11 mouse cellular contexts compared by ENCODE assay signal in genomic region chr11:60182741-60183140, GRCm38 (mm10). TPM values are rescaled to one million over a fixed set of nuclear protein-coding genes. Genes with fewer than 3 reads are reported as not detected.
DNase-seq lines count a peak whose midpoint lies in the region; ATAC-seq and TF ChIP-seq lines count a peak whose summit lies in the region.
"Had no signal": no experiment of that assay in that cellular context is flagged by ENCODE, and none has a peak within 500 bp of the region (broad histone marks: within the 10 kb centered on the region; RNA-seq: fewer than 3 reads in every experiment).

No protein-coding gene starts in this region.

- peak overlapping the region; percentile 36; the same call in 1 of the 2 replicates for H3K27ac ChIP-seq in heart, embryonic 10.5 days
- peak overlapping the region; percentile 72 for H3K27ac ChIP-seq in forebrain, postnatal 0 days (ENCODE audit: low read depth, low read length)
- H3K27ac ChIP-seq in midbrain, embryonic 11.5 days (ENCODE audit: low read depth, low read length), result peak overlapping the region; percentile 31; the same call in 1 of the 2 replicates
- H3K27ac ChIP-seq: liver, embryonic 13.5 days had no signal

- H3K4me3 ChIP-seq in heart, embryonic 10.5 days, result no peak overlapping the region
- H3K4me3 ChIP-seq in forebrain, postnatal 0 days (ENCODE audit: low read depth, low read length), result no peak overlapping the region
- H3K4me3 ChIP-seq in midbrain, embryonic 11.5 days (ENCODE audit: low read depth, low read length), result no peak overlapping the region
- H3K4me3 ChIP-seq: liver, embryonic 13.5 days had no signal

- H3K27me3 ChIP-seq in heart, embryonic 10.5 days (ENCODE audit: insufficient read depth, poor library complexity, severe bottlenecking), result no peaks in the 10 kb centered on the region
- H3K27me3 ChIP-seq in forebrain, postnatal 0 days (ENCODE audit: insufficient read depth, low read length), result no peaks in the 10 kb centered on the region
- H3K27me3 ChIP-seq in midbrain, embryonic 11.5 days (ENCODE audit: control insufficient read depth, insufficient read depth, low read length), result no peaks in the 10 kb centered on the region
- H3K27me3 ChIP-seq: liver, embryonic 13.5 days had no signal

- peaks cover 88% of the 10 kb centered on the region for H3K4me1 ChIP-seq in heart, embryonic 10.5 days
- peaks cover 50% of the 10 kb centered on the region for H3K4me1 ChIP-seq in forebrain, postnatal 0 days (ENCODE audit: insufficient read depth)
- H3K4me1 ChIP-seq in midbrain, embryonic 11.5 days (ENCODE audit: control insufficient read depth, insufficient read depth, low read length), result peaks cover 45% of the 10 kb centered on the region

- ATAC-seq in forebrain, postnatal 0 days, result no peak; the same call in 1 of the 2 replicates
- no peak for ATAC-seq in midbrain, embryonic 11.5 days (ENCODE audit: low FRiP score)

- H3K36me3 ChIP-seq in heart, embryonic 10.5 days, result peaks cover 35% of the 10 kb centered on the region
- H3K36me3 ChIP-seq in forebrain, postnatal 0 days (ENCODE audit: insufficient read depth), result peaks cover 26% of the 10 kb centered on the region
- H3K36me3 ChIP-seq in midbrain, embryonic 11.5 days (ENCODE audit: control insufficient read depth, insufficient read depth, low read length), result peaks cover 11% of the 10 kb centered on the region; the same call in 1 of the 2 replicates

- H3K9ac ChIP-seq in forebrain, postnatal 0 days, result 0 out of 2 replicates have a peak overlapping the region, but pooled peaks have one; percentile 26
- H3K9ac ChIP-seq in midbrain, embryonic 11.5 days (ENCODE audit: low read length), result no peak overlapping the region

- DNase-seq in heart, embryonic 10.5 days (ENCODE audit: low spot score), result no peak
- no peak for DNase-seq in heart, postnatal 14 days
- DNase-seq in MN1 (ENCODE audit: low spot score), result peak; percentile 77
- DNase-seq in forebrain, postnatal 0 days, result no peak
- DNase-seq in midbrain, embryonic 11.5 days (ENCODE audit: low spot score, missing footprints), result no peak
- DNase-seq in frontal cortex, postnatal 14 days (ENCODE audit: low spot score in 2 of 2), result no peak
- no peak for DNase-seq in urinary bladder, postnatal 14 days (ENCODE audit: low spot score)
- no peak for DNase-seq in kidney, postnatal 25 days
- DNase-seq: heart, postnatal 36 days; layer of hippocampus, adult 9-11 months; liver, embryonic 13.5 days had no signal

- no peak for TF ChIP-seq CTCF in forebrain, postnatal 0 days (IDR thresholded peaks at IDR 0.05; ENCODE audit: low read depth)

- 84% methylated on average over 2 of the region's 2 CpGs for WGBS in heart, embryonic 10.5 days
- 26% methylated on average over 2 of the region's 2 CpGs for WGBS in forebrain, postnatal 0 days
- WGBS in midbrain, embryonic 11.5 days, result 66% methylated on average over 2 of the region's 2 CpGs

- H3K9me3 ChIP-seq in heart, embryonic 10.5 days, result no peaks in the 10 kb centered on the region
- no peaks in the 10 kb centered on the region for H3K9me3 ChIP-seq in forebrain, postnatal 0 days (ENCODE audit: low read length)
- H3K9me3 ChIP-seq in midbrain, embryonic 11.5 days (ENCODE audit: control insufficient read depth, low read length), result no peaks in the 10 kb centered on the region
- H3K9me3 ChIP-seq: liver, embryonic 13.5 days had no signal

- no peak overlapping the region for H3K4me2 ChIP-seq in forebrain, postnatal 0 days (ENCODE audit: low read depth)
- no peak overlapping the region for H3K4me2 ChIP-seq in midbrain, embryonic 11.5 days
- H3K4me2 ChIP-seq: liver, embryonic 13.5 days had no signal

- intact Hi-C loops in heart, postnatal 14 days (cut with DNase I), result no loop called here

RNA-seq across cellular contexts. Expression of gene Srebf1, which starts 39.6 kb away (rescaled TPM):
- polyA plus RNA-seq in heart, embryonic 10.5 days (2016; fragmentation: Nextera tagmentation; extraction: Ambion mirVana), result 38.2 and 40.3 TPM in 2 replicates
- total RNA-seq in heart, postnatal 14 days (2021), result 10 to 100 TPM; 29.0 to 32.0 TPM
- 56.2 and 70.7 TPM in 2 replicates for total RNA-seq in forebrain, postnatal 0 days (2014; rRNA removed)
- polyA plus RNA-seq in forebrain, postnatal 0 days (2015; fragmentation: Nextera tagmentation; extraction: Ambion mirVana), result 28.9 and 32.8 TPM in 2 replicates
- polyA plus RNA-seq in midbrain, embryonic 11.5 days (2014; fragmentation: Nextera tagmentation; extraction: Ambion mirVana), result 38.3 and 41.1 TPM in 2 replicates
